Mouse (Mus musculus) limb, embryonic 15.5 days (tissue): ENCODE measurements around the gene Dhx8. TPM values are rescaled to one million over a fixed set of nuclear protein-coding genes. Genes with fewer than 3 reads are reported as not detected.
A peak's percentile ranks its signal among the peaks of the same experiment; 100 is the strongest.

Experiments
- ATAC-seq: fragments of 200-750 bp; cut with Nextera tagmentation; 2 replicates; pipeline ENCODE4 v1.8.0; 2017; ENCODE audit warnings: low read depth, moderate TSS enrichment; ENCODE audit not compliant: insufficient number of reproducible peaks, low FRiP score, low TSS enrichment
- H3K27ac ChIP-seq: fragments of 300-500 bp; sonication (generic); 2 replicates; pipeline ENCODE4 v1.5.1; 2015; ENCODE audit warnings: moderate library complexity, mild to moderate bottlenecking, inconsistent platforms
- H3K27me3 ChIP-seq: fragments of 300-500 bp; sonication (generic); 2 replicates; pipeline ENCODE4 v1.6.1; 2015; ENCODE audit warnings: inconsistent platforms
- H3K36me3 ChIP-seq: fragments of 300-500 bp; sonication (generic); 2 replicates; pipeline ENCODE4 v1.6.1; 2015; ENCODE audit warnings: inconsistent platforms
- H3K4me1 ChIP-seq: fragments of 300-500 bp; sonication (generic); 2 replicates; pipeline ENCODE4 v1.6.1; 2015; ENCODE audit warnings: inconsistent platforms
- H3K4me2 ChIP-seq: fragments of 300-500 bp; sonication (generic); 2 replicates; pipeline ENCODE4 v1.6.1; 2015; ENCODE audit warnings: mild to moderate bottlenecking, inconsistent platforms
- H3K4me3 ChIP-seq: fragments of 300-500 bp; sonication (generic); 2 replicates; pipeline ENCODE4 v1.5.1; 2015; ENCODE audit warnings: mild to moderate bottlenecking, inconsistent platforms
- H3K9ac ChIP-seq: fragments of 300-500 bp; sonication (generic); 2 replicates; pipeline ENCODE4 v1.6.1; 2015; ENCODE audit warnings: inconsistent platforms
- H3K9me3 ChIP-seq: fragments of 300-500 bp; sonication (generic); 2 replicates; pipeline ENCODE4 v1.6.1; 2016; ENCODE audit warnings: inconsistent platforms
- WGBS: fragments of 180-500 bp; shearing (Covaris S2); methylation state at CpG from one replicate; pipeline ENCODE4 v1.1.7; 2015; 5-methylcytosine and 5-hydroxymethylcytosine counted together
- polyA plus RNA-seq: library from polyadenylated mRNA; unstranded; fragments of >200 nt; fragmentation: Nextera tagmentation; extraction: Ambion mirVana; gene quantifications from 2 replicates; pipeline ENCODE4 v1.2.1, GENCODE M21; 2015

Dhx8 gene
- polyA plus RNA-seq, 1 experiment from 2014 or later, result 34.7 TPM

- Histone ChIP-seq H3K4me2 (no peak overlapping the region), H3K36me3 (no peaks in the 10 kb centered on the region), H3K27me3 (no peaks in the 10 kb centered on the region), H3K4me3 (no peak overlapping the region), H3K4me1 (no peaks in the 10 kb centered on the region; the same call in 1 of the 2 replicates), H3K27ac (no peak overlapping the region), H3K9me3 (no peaks in the 10 kb centered on the region), H3K9ac (no peak overlapping the region)
- ATAC-seq, result no peak
- WGBS, result 6% methylated on average over 5 of the region's 5 CpGs
Observed at GRCm38 (mm10) chr11:101704081-101704480, 28.6 kb upstream of the Dhx8 start.

DNA sequence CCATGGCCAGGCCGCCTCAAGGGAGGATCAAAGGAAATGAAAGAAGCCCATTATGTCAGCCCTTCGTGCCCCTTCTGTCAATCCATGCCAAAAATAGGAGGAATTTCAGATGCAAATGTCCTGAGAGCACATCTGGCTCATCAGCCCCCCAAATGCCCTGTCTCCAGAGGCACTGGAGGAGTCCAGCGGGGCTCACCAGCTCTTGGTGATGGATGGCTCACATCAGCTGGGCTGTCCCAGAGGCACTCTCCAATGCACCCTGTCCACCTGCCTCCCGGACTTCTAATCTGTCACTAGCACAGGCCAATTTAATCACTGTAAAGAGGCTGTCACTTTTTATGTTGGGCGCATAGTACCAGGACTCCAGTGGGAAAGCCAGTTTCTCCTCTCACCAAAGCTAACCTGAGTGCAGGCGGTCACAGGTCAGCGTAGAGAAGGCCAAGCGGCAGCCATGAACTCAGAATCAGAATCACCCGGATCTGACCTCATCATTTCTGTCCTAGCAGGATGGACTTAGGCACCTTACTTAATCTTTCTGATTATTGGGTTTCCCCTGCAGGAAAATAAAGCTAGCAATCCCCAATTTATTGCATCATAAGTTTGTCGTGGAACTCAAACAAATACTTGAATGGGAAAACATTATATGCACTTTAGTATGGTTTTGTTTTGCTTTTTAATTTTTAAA lies 25.8 kb upstream of the Dhx8 start:
- WGBS, result 78% methylated on average over 10 of the region's 10 CpGs

DNA sequence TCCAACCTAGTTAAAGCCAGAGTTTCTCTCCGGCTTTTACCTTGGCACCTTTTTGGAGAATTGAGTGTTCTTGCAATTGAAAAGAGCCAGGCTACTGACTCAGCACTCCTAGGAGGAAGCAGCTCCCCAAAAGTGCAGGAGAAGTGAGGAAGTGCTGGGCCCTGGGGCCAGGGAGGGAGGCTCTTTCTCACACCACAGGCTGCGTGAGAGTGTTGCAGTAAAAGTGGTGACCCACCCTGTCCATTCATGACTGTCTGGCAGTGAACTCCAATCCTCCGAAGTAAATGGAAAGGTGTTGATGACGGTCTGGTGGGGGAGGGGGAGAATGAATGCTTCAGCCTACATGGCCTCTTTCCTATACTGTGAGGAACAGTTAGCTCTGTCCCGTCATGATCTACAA lies 24.2 kb upstream of the Dhx8 start:
- Histone ChIP-seq H3K9ac (no peak overlapping the region), H3K4me1 (no peaks in the 10 kb centered on the region), H3K4me3 (no peak overlapping the region), H3K27me3 (no peaks in the 10 kb centered on the region), H3K27ac (no peak overlapping the region), H3K9me3 (no peaks in the 10 kb centered on the region), H3K36me3 (no peaks in the 10 kb centered on the region), H3K4me2 (no peak overlapping the region)
- WGBS, result 34% methylated on average over 5 of the region's 5 CpGs
- no peak for ATAC-seq

More for the DNA sequence above, 25.8 kb upstream of the Dhx8 start:
- no peaks in the 10 kb centered on the region for H3K9me3 ChIP-seq
- H3K4me2 ChIP-seq, result no peak overlapping the region
- H3K27ac ChIP-seq, result no peak overlapping the region
- H3K27me3 ChIP-seq, result no peaks in the 10 kb centered on the region
- H3K4me1 ChIP-seq, result no peaks in the 10 kb centered on the region
- ATAC-seq, result no peak
- no peaks in the 10 kb centered on the region for H3K36me3 ChIP-seq
- no peak overlapping the region for H3K4me3 ChIP-seq
- no peak overlapping the region for H3K9ac ChIP-seq

- H3K9ac ChIP-seq, result no peak overlapping the region
- H3K4me2 ChIP-seq, result no peak overlapping the region
- no peaks in the 10 kb centered on the region for H3K4me1 ChIP-seq
- 82% methylated on average over 9 of the region's 9 CpGs for WGBS
- H3K27ac ChIP-seq, result no peak overlapping the region
- no peaks in the 10 kb centered on the region for H3K27me3 ChIP-seq
- H3K4me3 ChIP-seq, result no peak overlapping the region
- H3K36me3 ChIP-seq, result no peaks in the 10 kb centered on the region
- ATAC-seq, result no peak
- no peaks in the 10 kb centered on the region for H3K9me3 ChIP-seq
Observed at GRCm38 (mm10) chr11:101712811-101713210, 19.9 kb upstream of the Dhx8 start.

DNA sequence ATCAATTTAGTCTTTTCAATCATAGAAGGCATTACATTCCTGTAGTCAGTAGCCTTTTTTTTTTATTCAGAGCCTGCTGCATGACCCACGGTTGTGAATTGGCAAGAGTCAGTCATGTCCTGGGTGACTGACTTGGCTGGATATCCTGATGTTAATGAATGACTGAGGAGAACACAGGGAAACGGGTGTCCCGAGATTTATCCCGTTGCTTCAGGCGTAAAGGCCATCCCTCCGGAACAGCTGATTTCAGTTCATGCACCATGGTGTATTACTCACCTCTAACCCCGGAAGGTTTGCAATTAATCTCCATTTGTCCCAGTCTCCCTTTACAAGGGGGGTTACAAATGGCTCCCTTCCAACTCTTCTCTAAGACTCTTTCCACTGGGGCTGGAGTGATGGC lies 18.7 kb upstream of the Dhx8 start:
- Histone ChIP-seq H3K4me2 (no peak overlapping the region), H3K27me3 (no peaks in the 10 kb centered on the region), H3K9me3 (no peaks in the 10 kb centered on the region), H3K27ac (no peak overlapping the region), H3K4me1 (no peaks in the 10 kb centered on the region), H3K4me3 (no peak overlapping the region), H3K36me3 (no peaks in the 10 kb centered on the region), H3K9ac (no peak overlapping the region)
- WGBS, result 67% methylated on average over 7 of the region's 7 CpGs
- ATAC-seq, result no peak

DNA sequence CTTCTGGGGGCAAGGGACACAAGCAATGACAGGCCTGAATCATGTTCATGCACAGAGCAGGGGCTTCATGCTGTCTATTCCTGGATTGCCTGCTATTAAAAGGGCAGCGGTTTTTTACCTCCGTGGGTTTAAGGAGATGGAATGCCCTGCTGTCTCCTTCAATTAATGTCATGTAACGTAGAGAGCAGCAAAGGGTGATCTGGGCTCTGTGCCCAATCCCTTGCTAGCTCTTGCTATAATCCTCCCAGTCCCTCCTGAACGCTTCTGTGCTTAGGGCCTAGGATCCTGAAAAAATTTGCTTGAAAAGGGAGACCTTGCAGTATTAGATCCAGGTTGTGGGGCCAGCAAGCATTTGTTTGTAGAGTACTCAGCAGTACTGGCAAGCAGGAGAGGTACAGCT lies 14.4 kb upstream of the Dhx8 start:
- WGBS, result 25% methylated on average over 4 of the region's 4 CpGs
- Histone ChIP-seq H3K4me2 (no peak overlapping the region), H3K27ac (no peak overlapping the region), H3K4me1 (no peaks in the 10 kb centered on the region), H3K4me3 (no peak overlapping the region), H3K36me3 (no peaks in the 10 kb centered on the region), H3K27me3 (no peaks in the 10 kb centered on the region), H3K9ac (no peak overlapping the region), H3K9me3 (no peaks in the 10 kb centered on the region)
- ATAC-seq, result no peak

GRCm38 (mm10) chr11:101719986-101720520 lies 12.7 kb upstream of the Dhx8 start:
- Histone ChIP-seq H3K4me2 (no peak overlapping the region), H3K27ac (no peak overlapping the region), H3K9ac (no peak overlapping the region), H3K4me3 (no peak overlapping the region), H3K36me3 (no peaks in the 10 kb centered on the region), H3K4me1 (no peaks in the 10 kb centered on the region), H3K9me3 (no peaks in the 10 kb centered on the region), H3K27me3 (no peaks in the 10 kb centered on the region)
- WGBS, result 80% methylated on average over 21 of the region's 21 CpGs
- no peak for ATAC-seq

DNA sequence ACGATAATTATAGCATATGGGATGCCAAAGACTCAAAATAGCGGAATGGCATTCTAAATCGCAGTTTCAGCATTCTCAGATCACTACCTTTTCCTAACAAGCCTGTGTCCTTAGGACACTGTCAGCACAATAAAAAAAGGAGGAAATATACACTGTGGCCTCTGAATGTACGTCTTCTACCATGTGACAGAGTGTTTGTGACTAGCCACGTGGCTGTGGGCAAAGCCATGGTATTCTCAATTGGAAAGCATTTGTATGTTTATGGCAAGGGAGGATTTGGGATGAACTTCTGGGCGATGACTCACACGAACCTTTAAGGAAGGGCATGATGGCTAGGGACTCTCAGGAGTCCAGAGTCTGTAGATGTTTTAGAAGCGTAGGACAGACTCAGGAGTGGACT lies 7.7 kb upstream of the Dhx8 start:
- H3K27me3 ChIP-seq, result no peaks in the 10 kb centered on the region
- H3K36me3 ChIP-seq, result no peaks in the 10 kb centered on the region
- ATAC-seq, result no peak
- H3K9ac ChIP-seq, result no peak overlapping the region
- no peaks in the 10 kb centered on the region for H3K4me1 ChIP-seq
- WGBS, result 77% methylated on average over 8 of the region's 8 CpGs
- no peaks in the 10 kb centered on the region for H3K9me3 ChIP-seq
- H3K27ac ChIP-seq, result no peak overlapping the region
- H3K4me3 ChIP-seq, result no peak overlapping the region
- H3K4me2 ChIP-seq, result no peak overlapping the region

GRCm38 (mm10) chr11:101726765-101727164 lies 6.0 kb upstream of the Dhx8 start:
- 15% methylated on average over 2 of the region's 2 CpGs for WGBS
- H3K4me3 ChIP-seq, result no peak overlapping the region
- no peak for ATAC-seq
- H3K4me1 ChIP-seq, result no peaks in the 10 kb centered on the region
- H3K27me3 ChIP-seq, result no peaks in the 10 kb centered on the region
- H3K9ac ChIP-seq, result no peak overlapping the region
- H3K36me3 ChIP-seq, result no peaks in the 10 kb centered on the region
- no peak overlapping the region for H3K4me2 ChIP-seq
- no peak overlapping the region for H3K27ac ChIP-seq
- no peaks in the 10 kb centered on the region for H3K9me3 ChIP-seq

DNA sequence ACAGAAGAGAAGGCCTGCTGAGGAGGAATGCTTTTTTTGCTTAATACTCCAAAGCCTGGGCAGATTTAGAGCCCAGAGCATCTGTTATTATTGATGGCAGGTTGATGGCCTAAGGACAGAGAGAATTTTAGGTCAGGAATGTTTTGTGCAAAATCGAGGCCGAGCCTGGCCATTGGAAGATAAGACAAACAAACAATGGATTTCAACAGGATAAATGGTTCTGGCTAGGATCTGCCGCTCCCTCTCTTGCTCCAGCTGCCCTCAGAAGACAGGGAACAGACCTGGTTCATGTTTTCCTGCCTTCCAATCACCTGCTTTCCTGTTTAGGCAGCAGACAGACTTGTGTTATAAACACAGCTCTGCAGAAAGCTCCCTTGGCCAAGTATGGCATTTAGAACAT lies 3.4 kb upstream of the Dhx8 start:
- no peak overlapping the region for H3K9ac ChIP-seq
- H3K27ac ChIP-seq, result no peak overlapping the region
- no peaks in the 10 kb centered on the region for H3K36me3 ChIP-seq

GRCm38 (mm10) chr11:101733596-101733995 lies 877 bp downstream of the Dhx8 start:
- H3K4me1 ChIP-seq, result peaks cover 9% of the 10 kb centered on the region; the same call in 1 of the 2 replicates
- ATAC-seq, result no peak
- peak overlapping the region; percentile 69 for H3K9ac ChIP-seq
- no peaks in the 10 kb centered on the region for H3K27me3 ChIP-seq
- peak overlapping the region; percentile 76 for H3K4me3 ChIP-seq
- WGBS, result 27% methylated on average over 9 of the region's 9 CpGs
- H3K36me3 ChIP-seq, result peaks cover 34% of the 10 kb centered on the region
- no peaks in the 10 kb centered on the region for H3K9me3 ChIP-seq
- peak overlapping the region; percentile 62; the same call in 1 of the 2 replicates for H3K27ac ChIP-seq
- peak overlapping the region; percentile 67 for H3K4me2 ChIP-seq

More for the DNA sequence above, 3.4 kb upstream of the Dhx8 start:
- no peak overlapping the region for H3K4me3 ChIP-seq
- no peak overlapping the region for H3K4me2 ChIP-seq
- no peak for ATAC-seq
- 30% methylated on average over 3 of the region's 3 CpGs for WGBS
- peaks cover 9% of the 10 kb centered on the region; the same call in 1 of the 2 replicates for H3K4me1 ChIP-seq
- H3K27me3 ChIP-seq, result no peaks in the 10 kb centered on the region
- H3K9me3 ChIP-seq, result no peaks in the 10 kb centered on the region

DNA sequence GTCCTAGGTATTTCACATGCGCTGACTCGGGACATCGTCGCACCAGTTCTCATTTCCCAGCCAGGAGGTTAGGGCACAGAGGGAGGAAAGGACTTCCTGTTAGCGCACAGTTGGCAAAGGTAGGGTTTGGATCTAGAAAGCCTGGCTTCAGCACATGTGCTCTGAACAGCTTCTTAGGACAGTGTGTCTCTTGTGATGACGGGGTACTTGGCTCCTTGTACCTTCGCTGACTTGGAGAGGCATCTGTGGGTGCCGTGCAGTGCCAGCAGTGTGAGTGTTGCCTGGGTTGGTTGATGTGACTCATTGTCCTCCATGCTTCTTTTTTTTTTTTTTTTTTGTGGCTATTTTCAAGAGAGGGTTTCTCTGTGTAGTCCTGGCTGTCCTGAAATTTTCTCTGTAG lies 23.9 kb downstream of the Dhx8 start:
- Histone ChIP-seq H3K4me1 (no peaks in the 10 kb centered on the region), H3K27me3 (no peaks in the 10 kb centered on the region), H3K36me3 (peaks cover 92% of the 10 kb centered on the region), H3K4me3 (no peak overlapping the region), H3K9ac (no peak overlapping the region), H3K27ac (no peak overlapping the region), H3K4me2 (no peak overlapping the region), H3K9me3 (no peaks in the 10 kb centered on the region)
- WGBS, result 91% methylated on average over 8 of the region's 8 CpGs
- no peak for ATAC-seq
